Mouse (Mus musculus): ENCODE measurements around the gene Ttc33. TPM values are rescaled to one million over a fixed set of nuclear protein-coding genes. Genes with fewer than 3 reads are reported as not detected.

Ttc33 gene
- polyA plus RNA-seq, 1 experiment from 2014 or later = 26.7 TPM

DNA sequence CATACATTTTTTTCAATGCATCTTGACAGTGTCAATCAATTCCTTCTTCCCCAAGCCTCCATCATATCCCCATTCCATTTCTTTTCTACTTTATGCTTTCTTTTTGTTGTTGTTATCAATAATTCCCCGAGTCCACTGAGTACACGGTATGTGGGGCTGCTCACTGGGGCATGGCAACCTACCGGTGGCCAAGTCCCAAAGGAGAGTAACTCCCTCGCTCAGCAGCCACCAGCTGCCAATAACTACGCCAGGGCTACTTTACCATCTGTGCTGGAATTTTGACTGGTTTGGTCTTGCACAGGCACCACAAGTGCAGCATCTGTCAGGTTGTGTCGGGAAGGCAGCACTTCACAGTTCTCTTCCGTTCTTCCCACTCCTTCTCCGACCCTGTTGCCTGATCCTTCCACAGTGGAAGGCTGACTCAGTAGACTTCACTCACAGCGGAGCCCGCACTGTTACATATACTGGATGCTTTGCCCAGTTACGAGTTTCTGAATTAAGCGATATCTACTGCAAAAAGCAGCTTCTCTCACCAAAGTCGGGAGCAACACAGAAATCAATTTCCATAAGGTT, 76.9 kb downstream of the Ttc33 start:
- DNase-seq (ENCODE audit: low spot score) = no peak

DNA sequence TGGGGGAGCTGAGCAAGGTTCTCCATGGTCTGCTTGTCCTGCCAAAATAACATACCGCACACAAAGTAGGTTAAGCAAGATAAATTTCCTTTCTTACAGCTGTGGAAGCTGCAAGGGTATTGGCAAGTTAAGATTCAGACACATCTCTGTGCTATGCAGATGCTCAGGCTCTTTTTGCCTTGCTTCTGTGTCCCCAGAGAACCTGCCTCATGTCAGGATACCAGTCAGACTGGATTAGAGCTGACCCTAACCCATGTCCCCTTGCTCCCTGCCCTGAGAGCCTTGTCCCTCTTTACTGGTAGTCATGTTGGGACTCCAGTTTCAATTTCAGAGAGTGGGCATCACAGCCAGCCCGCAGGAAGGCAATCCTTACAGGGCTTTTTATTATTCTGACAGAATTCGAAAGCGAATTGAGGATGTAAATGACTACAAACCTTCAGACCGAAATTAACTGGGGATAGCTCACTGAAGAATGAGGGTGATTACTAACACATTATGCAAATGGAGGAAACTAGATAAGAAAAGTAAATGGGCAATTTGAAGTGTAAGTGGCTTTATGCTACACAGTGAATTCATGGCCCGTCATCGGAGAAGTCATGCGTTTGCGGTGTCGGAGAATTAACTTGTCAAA, 77.7 kb downstream of the Ttc33 start:
- no peak for DNase-seq (ENCODE audit: low spot score)
- TF ChIP-seq CTCF (IDR thresholded peaks at IDR 0.05; ENCODE audit: low read depth) (no peak), EP300 (optimal IDR thresholded peaks at IDR 0.05) (no peak)
- Histone ChIP-seq H3K27me3 (ENCODE audit: control insufficient read depth, insufficient read depth, low read length) (no peaks in the 10 kb centered on the region), H3K9me3 (ENCODE audit: control insufficient read depth, low read length) (no peaks in the 10 kb centered on the region), H3K9ac (ENCODE audit: low read length) (no peak overlapping the region), H3K4me1 (replicated peaks; ENCODE audit: control insufficient read depth, insufficient read depth) (no peaks in the 10 kb centered on the region), H3K4me3 (ENCODE audit: low read depth, low read length) (no peak overlapping the region), H3K36me3 (ENCODE audit: control insufficient read depth, insufficient read depth, low read length) (no peaks in the 10 kb centered on the region), H3K4me2 (replicated peaks; ENCODE audit: low read depth) (no peak overlapping the region), H3K27ac (replicated peaks) (no peak overlapping the region)
- 72% methylated on average over 10 of the region's 10 CpGs for WGBS
- ATAC-seq (ENCODE audit: low FRiP score, low TSS enrichment) = no peak

More for the DNA sequence above, 76.9 kb downstream of the Ttc33 start:
- no peak overlapping the region for H3K9ac ChIP-seq (ENCODE audit: low read length)
- TF ChIP-seq CTCF (IDR thresholded peaks at IDR 0.05; ENCODE audit: low read depth) (no peak), EP300 (optimal IDR thresholded peaks at IDR 0.05) (no peak)
- no peak overlapping the region for H3K27ac ChIP-seq (replicated peaks)
- no peaks in the 10 kb centered on the region for H3K27me3 ChIP-seq (ENCODE audit: control insufficient read depth, insufficient read depth, low read length)
- no peaks in the 10 kb centered on the region for H3K9me3 ChIP-seq (ENCODE audit: control insufficient read depth, low read length)
- no peak overlapping the region for H3K4me3 ChIP-seq (ENCODE audit: low read depth, low read length)
- H3K4me2 ChIP-seq (replicated peaks; ENCODE audit: low read depth) = no peak overlapping the region
- no peak for ATAC-seq (ENCODE audit: low FRiP score, low TSS enrichment)
- 85% methylated on average over 13 of the region's 13 CpGs for WGBS
- H3K4me1 ChIP-seq (replicated peaks; ENCODE audit: control insufficient read depth, insufficient read depth) = no peaks in the 10 kb centered on the region
- no peaks in the 10 kb centered on the region for H3K36me3 ChIP-seq (ENCODE audit: control insufficient read depth, insufficient read depth, low read length)

DNA sequence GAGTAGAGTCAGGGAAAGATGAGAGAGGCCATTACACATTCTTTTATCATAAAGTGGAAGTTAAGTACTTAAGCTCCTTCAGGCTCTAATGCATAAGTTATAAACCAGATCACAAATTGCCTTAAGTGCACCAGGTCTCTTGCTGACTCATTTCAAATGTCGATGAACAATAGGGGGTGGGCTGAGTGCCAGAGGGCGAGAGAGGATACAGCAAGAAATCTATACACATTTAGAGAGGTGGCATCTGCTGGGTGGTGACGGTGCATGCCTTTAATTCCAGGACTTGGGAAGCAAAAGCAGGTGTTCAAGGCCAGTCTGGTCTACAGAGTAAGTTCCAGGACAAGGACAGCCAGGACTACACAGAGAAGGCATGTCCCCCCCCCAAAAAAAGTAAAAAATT, 80.8 kb downstream of the Ttc33 start:
- Histone ChIP-seq H3K27me3 (ENCODE audit: control insufficient read depth, insufficient read depth, low read length) (no peaks in the 10 kb centered on the region), H3K4me1 (replicated peaks; ENCODE audit: control insufficient read depth, insufficient read depth) (no peaks in the 10 kb centered on the region), H3K9ac (ENCODE audit: low read length) (no peak overlapping the region), H3K36me3 (ENCODE audit: control insufficient read depth, insufficient read depth, low read length) (no peaks in the 10 kb centered on the region), H3K27ac (replicated peaks) (no peak overlapping the region), H3K4me3 (ENCODE audit: low read depth, low read length) (no peak overlapping the region), H3K4me2 (replicated peaks; ENCODE audit: low read depth) (no peak overlapping the region), H3K9me3 (ENCODE audit: control insufficient read depth, low read length) (no peaks in the 10 kb centered on the region)
- no peak for ATAC-seq (ENCODE audit: low FRiP score, low TSS enrichment)
- TF ChIP-seq EP300 (optimal IDR thresholded peaks at IDR 0.05) (no peak), CTCF (IDR thresholded peaks at IDR 0.05; ENCODE audit: low read depth) (no peak)
- no peak for DNase-seq (ENCODE audit: low spot score)
- 53% methylated on average over 3 of the region's 3 CpGs for WGBS

Other genes with a start within 250 kb of the Ttc33 start
- 0.04 and 0.06 TPM in 2 replicates for gene C7, start 121.8 kb upstream of the Ttc33 start, polyA plus RNA-seq (2015; fragmentation: Nextera tagmentation; extraction: Ambion mirVana)
- gene Card6, start 77.0 kb upstream of the Ttc33 start, polyA plus RNA-seq (2015; fragmentation: Nextera tagmentation; extraction: Ambion mirVana) = 1.4 and 1.8 TPM in 2 replicates
- gene Rpl37, start 68.9 kb upstream of the Ttc33 start, polyA plus RNA-seq (2015; fragmentation: Nextera tagmentation; extraction: Ambion mirVana) = 661 and 725 TPM in 2 replicates
- gene Prkaa1, start 41.7 kb upstream of the Ttc33 start, polyA plus RNA-seq (2015; fragmentation: Nextera tagmentation; extraction: Ambion mirVana) = 13.7 and 13.9 TPM in 2 replicates
- gene Ptger4, start 58.7 kb downstream of the Ttc33 start, polyA plus RNA-seq (2015; fragmentation: Nextera tagmentation; extraction: Ambion mirVana) = 6.3 and 6.4 TPM in 2 replicates